Mouse (Mus musculus) kidney, embryonic 14.5 days (tissue): ENCODE measurements around the gene Cabp2. TPM values are rescaled to one million over a fixed set of nuclear protein-coding genes. Genes with fewer than 3 reads are reported as not detected.

Source experiments
- ATAC-seq: fragments of 200-750 bp; cut with Nextera tagmentation; 2 replicates; pipeline ENCODE4 v1.8.0; 2017; ENCODE audit warnings: moderate number of reproducible peaks, mild to moderate bottlenecking, moderate TSS enrichment, moderate library complexity; ENCODE audit not compliant: low FRiP score, low TSS enrichment
- H3K27ac ChIP-seq: fragments of 300-500 bp; sonication (generic); 2 replicates; pipeline ENCODE4 v1.5.1; 2014; ENCODE audit warnings: low read depth, mild to moderate bottlenecking, low read length, moderate library complexity, mixed read lengths
- H3K27me3 ChIP-seq: fragments of 300-500 bp; sonication (generic); 2 replicates; pipeline ENCODE4 v1.6.1; 2014; ENCODE audit warnings: mild to moderate bottlenecking, low read length; ENCODE audit not compliant: control insufficient read depth, insufficient read depth
- H3K36me3 ChIP-seq: fragments of 300-500 bp; sonication (generic); 2 replicates; pipeline ENCODE4 v1.6.1; 2014; ENCODE audit warnings: low read length, mixed read lengths; ENCODE audit not compliant: control insufficient read depth, insufficient read depth
- H3K4me1 ChIP-seq: fragments of 300-500 bp; sonication (generic); 2 replicates; pipeline ENCODE4 v1.6.1; 2014; ENCODE audit warnings: low read length, mixed read lengths; ENCODE audit not compliant: control insufficient read depth, insufficient read depth
- H3K4me2 ChIP-seq: fragments of 300-500 bp; sonication (generic); replicated peaks from 2 replicates; pipeline ENCODE4 v1.6.1; 2014; ENCODE audit warnings: low read depth, mild to moderate bottlenecking, low read length
- H3K4me3 ChIP-seq: fragments of 300-500 bp; sonication (generic); 2 replicates; pipeline ENCODE4 v1.5.1; 2014; ENCODE audit warnings: mild to moderate bottlenecking, low read length
- H3K9ac ChIP-seq: fragments of 300-500 bp; sonication (generic); 2 replicates; pipeline ENCODE4 v1.6.1; 2014; ENCODE audit warnings: low read depth, mild to moderate bottlenecking, low read length, moderate library complexity
- H3K9me3 ChIP-seq: fragments of 300-500 bp; sonication (generic); 2 replicates; pipeline ENCODE4 v1.6.1; 2016; ENCODE audit warnings: low read length; ENCODE audit not compliant: control insufficient read depth
- WGBS: fragments of 180-500 bp; shearing (Covaris S2); extraction: QIAGEN DNeasy Blood & Tissue Kit; methylation state at CpG from one replicate; pipeline ENCODE4 v1.1.7; 2014; 5-methylcytosine and 5-hydroxymethylcytosine counted together
- polyA plus RNA-seq: library from polyadenylated mRNA; unstranded; fragments of >200 nt; fragmentation: Nextera tagmentation; extraction: Ambion mirVana; gene quantifications from 2 replicates; pipeline ENCODE4 v1.2.1, GENCODE M21; 2014

The Cabp2 gene
- polyA plus RNA-seq, 1 experiment from 2014 or later, result not detected

DNA sequence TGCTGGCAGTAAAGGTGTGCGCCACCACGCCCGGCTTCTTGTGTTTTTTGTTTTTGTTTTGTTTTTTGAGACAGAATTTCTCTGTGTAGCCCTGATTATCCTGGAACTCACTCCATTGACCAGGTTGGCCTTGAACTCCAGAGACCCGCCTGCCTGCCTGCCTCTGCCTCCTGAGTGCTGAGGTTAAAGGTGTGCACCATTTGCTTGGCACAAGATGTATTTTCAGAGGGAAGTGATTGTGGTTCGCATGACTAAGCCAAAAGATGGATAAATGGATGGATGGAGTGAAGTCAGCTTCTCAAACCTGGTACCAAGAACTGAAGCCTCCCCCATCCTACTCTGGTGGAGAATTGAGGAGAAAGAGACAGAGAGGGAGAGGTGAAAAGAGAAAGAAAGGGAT lies 26.8 kb upstream of the Cabp2 start:
- WGBS, result 90% methylated on average over 5 of the region's 5 CpGs
- Histone ChIP-seq H3K9ac (no peak overlapping the region), H3K9me3 (no peaks in the 10 kb centered on the region), H3K27ac (no peak overlapping the region), H3K27me3 (no peaks in the 10 kb centered on the region), H3K4me1 (no peaks in the 10 kb centered on the region), H3K4me2 (no peak overlapping the region), H3K4me3 (no peak overlapping the region), H3K36me3 (no peaks in the 10 kb centered on the region)
- no peak for ATAC-seq

DNA sequence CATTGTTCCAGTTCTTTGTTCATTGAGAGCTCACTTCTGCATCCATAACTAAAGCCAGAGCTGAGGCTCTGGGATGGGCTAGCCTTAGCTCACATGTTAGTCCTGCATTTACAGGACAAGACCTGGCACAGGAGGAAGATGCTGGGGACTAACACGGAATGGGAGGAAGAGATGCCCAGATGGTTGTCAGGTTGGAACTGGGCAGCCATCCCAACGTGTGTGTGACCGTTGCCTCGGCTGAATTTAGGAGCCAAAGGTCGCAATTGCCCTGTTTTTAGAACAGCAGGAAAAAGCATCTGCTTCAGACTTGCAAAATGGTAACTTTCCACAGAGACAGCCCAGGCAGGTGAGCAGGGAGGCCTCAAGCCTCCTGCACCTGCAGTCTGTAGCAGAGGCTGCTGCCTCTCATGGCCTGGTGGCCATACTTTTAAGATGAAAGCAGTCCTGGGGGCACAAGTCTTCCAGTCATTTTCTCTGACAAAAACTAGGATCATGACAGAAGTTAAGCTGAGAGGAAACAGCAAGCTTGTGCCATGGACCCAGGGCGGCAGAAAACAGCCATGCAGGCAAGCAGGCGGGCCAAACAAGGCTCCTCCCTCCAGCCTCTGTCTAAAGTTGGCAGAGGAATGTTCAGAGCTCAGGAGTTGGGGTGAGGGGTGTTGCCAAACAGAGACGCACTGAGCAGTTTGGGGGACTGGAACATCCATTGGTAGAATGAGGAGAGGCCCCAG lies 26.0 kb upstream of the Cabp2 start:
- WGBS, result 76% methylated on average over 8 of the region's 8 CpGs
- H3K4me2 ChIP-seq, result no peak overlapping the region
- no peaks in the 10 kb centered on the region for H3K27me3 ChIP-seq
- ATAC-seq, result no peak
- H3K4me3 ChIP-seq, result no peak overlapping the region
- H3K4me1 ChIP-seq, result no peaks in the 10 kb centered on the region
- H3K9ac ChIP-seq, result no peak overlapping the region
- H3K27ac ChIP-seq, result no peak overlapping the region
- H3K36me3 ChIP-seq, result no peaks in the 10 kb centered on the region
- H3K9me3 ChIP-seq, result no peaks in the 10 kb centered on the region

DNA sequence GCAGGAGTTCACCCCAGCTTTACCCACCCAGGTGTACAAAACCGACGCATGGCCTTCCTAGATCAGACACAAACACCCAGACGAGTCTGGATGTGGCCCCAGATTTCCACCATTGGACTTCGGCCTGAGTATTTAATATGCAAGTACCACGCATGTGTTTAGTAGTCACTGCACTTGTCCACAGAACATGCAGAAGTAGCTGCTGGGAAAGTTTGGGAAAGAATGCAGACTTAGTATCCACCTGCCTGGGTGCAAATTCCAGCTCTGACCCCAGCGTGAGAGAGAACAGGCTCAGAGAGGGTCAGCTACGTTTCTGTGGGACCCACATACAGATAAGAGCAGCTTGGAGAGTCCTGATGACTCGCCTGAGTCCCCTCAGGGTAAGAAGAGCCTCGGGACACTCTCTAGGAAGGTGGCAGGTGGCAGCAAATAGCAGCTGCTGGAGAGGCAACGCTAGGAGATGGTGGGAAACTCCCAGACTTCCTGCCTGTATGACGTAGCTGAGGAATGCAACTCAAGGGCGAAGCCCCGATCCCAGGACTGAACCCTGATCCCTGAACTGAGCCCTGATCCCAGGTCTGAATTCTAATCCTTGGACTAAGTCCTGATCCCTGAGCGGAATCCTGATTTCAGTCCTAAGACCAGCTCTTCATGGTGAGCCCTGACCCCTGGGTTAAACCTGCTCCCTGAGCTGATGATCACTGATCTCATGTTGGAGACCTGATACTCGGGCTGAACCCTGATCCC lies 25.3 kb upstream of the Cabp2 start:
- Histone ChIP-seq H3K36me3 (no peaks in the 10 kb centered on the region), H3K27me3 (no peaks in the 10 kb centered on the region), H3K4me2 (no peak overlapping the region), H3K9ac (no peak overlapping the region; the same call in 1 of the 2 replicates), H3K27ac (no peak overlapping the region), H3K9me3 (no peaks in the 10 kb centered on the region), H3K4me1 (no peaks in the 10 kb centered on the region), H3K4me3 (no peak overlapping the region)
- 56% methylated on average over 15 of the region's 15 CpGs for WGBS
- ATAC-seq, result no peak

DNA sequence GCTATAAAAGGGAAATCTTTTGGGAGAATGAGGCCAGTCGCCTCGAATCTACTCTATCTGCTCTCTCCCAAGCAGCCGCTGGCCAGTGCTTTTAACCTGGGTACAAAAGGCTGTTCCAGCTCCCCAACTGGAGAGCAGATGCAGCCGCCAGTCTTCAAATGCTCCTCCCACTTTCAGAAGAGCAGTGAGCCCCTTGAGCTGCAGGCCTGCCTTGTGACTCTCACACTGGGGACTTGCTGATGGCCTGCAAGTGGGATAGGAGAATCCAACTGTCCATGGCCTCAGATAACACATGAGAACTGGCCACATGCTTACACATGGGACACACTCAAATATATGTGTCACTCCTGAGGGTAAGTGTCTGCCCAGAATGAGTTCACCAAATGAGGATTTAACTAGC lies 24.7 kb upstream of the Cabp2 start:
- H3K4me1 ChIP-seq, result no peaks in the 10 kb centered on the region
- no peak overlapping the region for H3K4me2 ChIP-seq
- no peaks in the 10 kb centered on the region for H3K9me3 ChIP-seq
- WGBS, result 51% methylated on average over 4 of the region's 4 CpGs
- no peak overlapping the region; the same call in 1 of the 2 replicates for H3K9ac ChIP-seq
- H3K4me3 ChIP-seq, result no peak overlapping the region
- no peaks in the 10 kb centered on the region for H3K36me3 ChIP-seq
- no peaks in the 10 kb centered on the region for H3K27me3 ChIP-seq
- H3K27ac ChIP-seq, result no peak overlapping the region
- ATAC-seq, result no peak

DNA sequence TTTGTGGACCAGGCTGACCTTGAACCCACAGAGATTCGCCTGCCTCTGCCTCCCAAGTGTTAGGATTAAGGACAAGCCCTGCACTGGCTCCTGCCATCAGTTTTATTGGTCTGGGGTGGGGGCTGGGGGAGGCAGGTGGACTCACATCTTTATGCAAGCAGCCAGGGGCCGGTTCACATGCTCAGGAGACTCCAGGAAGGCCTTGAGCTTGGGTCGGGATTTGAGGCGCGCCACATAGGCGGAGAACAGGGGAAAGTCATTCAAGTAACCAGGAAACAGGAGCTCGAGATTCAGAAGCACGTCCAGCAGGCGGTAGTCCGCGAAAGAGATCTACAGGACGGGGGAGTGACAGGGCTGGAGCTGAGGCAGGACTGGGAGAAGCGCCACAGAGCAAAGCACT lies 24.0 kb upstream of the Cabp2 start:
- no peaks in the 10 kb centered on the region for H3K9me3 ChIP-seq
- H3K4me2 ChIP-seq, result no peak overlapping the region
- WGBS, result 78% methylated on average over 13 of the region's 13 CpGs
- no peaks in the 10 kb centered on the region for H3K36me3 ChIP-seq
- no peak overlapping the region for H3K9ac ChIP-seq
- no peaks in the 10 kb centered on the region for H3K27me3 ChIP-seq
- H3K27ac ChIP-seq, result no peak overlapping the region
- H3K4me3 ChIP-seq, result no peak overlapping the region
- H3K4me1 ChIP-seq, result no peaks in the 10 kb centered on the region
- ATAC-seq, result no peak

DNA sequence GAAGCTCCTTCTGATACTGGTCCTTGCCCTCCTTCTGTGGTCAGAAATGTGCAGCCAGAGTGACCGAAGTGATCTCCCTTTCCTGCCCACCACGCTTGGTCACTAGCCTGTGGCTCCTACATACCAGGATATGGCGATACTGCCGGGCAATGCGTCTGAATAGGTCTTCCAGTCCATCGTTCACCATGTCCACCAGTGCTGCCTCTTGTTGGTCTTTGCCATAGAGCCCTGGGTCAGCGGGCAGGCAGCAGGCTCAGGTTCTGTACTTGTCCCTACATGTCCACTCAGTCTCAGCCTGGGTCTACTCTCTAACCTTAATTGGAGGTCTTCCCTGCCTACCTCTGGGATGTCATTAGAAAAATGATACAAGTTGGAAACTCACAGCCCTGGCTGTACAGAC lies 23.4 kb upstream of the Cabp2 start:
- Histone ChIP-seq H3K9ac (no peak overlapping the region), H3K36me3 (no peaks in the 10 kb centered on the region), H3K27me3 (no peaks in the 10 kb centered on the region), H3K9me3 (no peaks in the 10 kb centered on the region), H3K4me1 (no peaks in the 10 kb centered on the region), H3K27ac (no peak overlapping the region), H3K4me2 (no peak overlapping the region), H3K4me3 (no peak overlapping the region)
- no peak for ATAC-seq
- WGBS, result 96% methylated on average over 7 of the region's 7 CpGs

DNA sequence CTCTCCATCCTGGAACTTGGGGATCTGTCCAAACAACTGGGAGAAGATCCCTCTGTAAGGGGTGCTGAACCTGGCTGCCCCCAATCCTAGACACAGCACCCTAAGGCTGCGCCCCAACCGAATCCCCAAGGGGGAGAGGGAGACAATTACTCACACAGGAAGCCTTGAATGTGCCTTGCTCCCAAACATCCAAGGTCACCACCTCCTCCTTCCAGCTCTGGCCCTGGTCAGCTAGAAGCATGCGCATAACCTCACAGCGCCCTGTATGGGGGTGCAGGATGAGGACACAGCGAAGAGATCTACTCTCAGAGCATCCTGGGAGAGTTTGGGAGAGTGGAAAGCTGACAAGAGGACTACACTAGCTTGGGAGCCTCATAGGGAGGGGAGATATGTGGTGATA lies 22.8 kb upstream of the Cabp2 start:
- no peak for ATAC-seq
- no peaks in the 10 kb centered on the region for H3K4me1 ChIP-seq

DNA sequence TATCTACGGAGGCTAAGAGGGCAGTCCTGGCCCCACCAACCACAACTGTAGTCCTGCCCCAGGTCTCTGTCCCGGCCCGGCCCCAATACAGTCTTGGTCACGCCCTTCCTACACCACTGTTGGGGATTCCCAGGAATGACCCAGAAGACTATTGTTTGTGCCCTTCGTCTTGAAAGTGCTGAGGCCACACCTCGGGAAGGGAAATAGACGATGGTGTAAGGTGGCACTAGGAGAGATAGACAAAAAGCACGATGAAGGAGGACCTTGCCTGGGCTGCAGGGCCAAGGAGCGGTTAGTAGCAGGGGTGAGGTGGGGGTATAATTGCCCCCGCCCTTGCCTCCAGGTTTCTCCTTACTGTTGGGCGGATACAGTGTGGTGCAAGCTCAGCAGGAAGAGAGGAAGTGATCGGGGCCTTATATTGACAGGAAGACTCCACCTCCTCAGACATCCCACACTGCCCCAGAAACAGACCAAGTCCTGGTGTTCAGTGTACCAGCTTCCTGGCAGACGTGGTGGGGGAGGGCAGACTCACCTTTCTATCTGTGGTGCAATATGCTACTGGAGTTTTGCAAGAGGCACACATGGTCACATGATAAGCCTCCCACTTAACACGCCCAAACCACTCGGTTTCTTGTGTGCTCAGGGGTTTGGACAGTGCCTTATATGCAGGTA lies 22.2 kb upstream of the Cabp2 start, which contains the start of gene Gstp3:
Gene Gstp3 (minus strand): TSS at position 501 of the 672 bp plus-strand sequence.
- Histone ChIP-seq H3K27ac (no peak within 1 kb of the TSS), H3K27me3 (no peaks in the 10 kb centered on the region), H3K4me2 (no peak within 1 kb of the TSS), H3K9me3 (no peaks in the 10 kb centered on the region), H3K36me3 (no peaks in the 10 kb centered on the region), H3K4me3 (no peak within 1 kb of the TSS), H3K9ac (no peak within 1 kb of the TSS), H3K4me1 (no peaks in the 10 kb centered on the region)
- 78% methylated on average over 15 of the region's 15 CpGs for WGBS
- no peak for ATAC-seq

More for the DNA sequence above, 22.8 kb upstream of the Cabp2 start:
- Histone ChIP-seq H3K9ac (no peak overlapping the region), H3K4me2 (no peak overlapping the region), H3K27me3 (no peaks in the 10 kb centered on the region), H3K9me3 (no peaks in the 10 kb centered on the region), H3K27ac (no peak overlapping the region), H3K36me3 (no peaks in the 10 kb centered on the region), H3K4me3 (no peak overlapping the region)
- 95% methylated on average over 5 of the region's 5 CpGs for WGBS
